Mouse (Mus musculus) thymus, adult 2 months (tissue): ENCODE measurements around the gene Ttll5.

Experiments
- CTCF ChIP-seq: fragments of 200-500 bp; IDR thresholded peaks from 2 replicates; pipeline ENCODE4 v1.5.1; 2012; ENCODE audit warnings: mild to moderate bottlenecking, control low read depth, low read length, moderate library complexity, borderline replicate concordance; ENCODE audit not compliant: control insufficient read depth, poor library complexity, insufficient read depth; ENCODE audit errors: extremely low read depth
- POLR2A ChIP-seq: fragments of 200-500 bp; IDR thresholded peaks from 2 replicates; pipeline ENCODE4 v1.6.1; 2012; ENCODE audit warnings: mild to moderate bottlenecking, low read length, control low read depth, moderate library complexity; ENCODE audit not compliant: control insufficient read depth, poor library complexity, insufficient read depth; ENCODE audit errors: extremely low read depth

DNA sequence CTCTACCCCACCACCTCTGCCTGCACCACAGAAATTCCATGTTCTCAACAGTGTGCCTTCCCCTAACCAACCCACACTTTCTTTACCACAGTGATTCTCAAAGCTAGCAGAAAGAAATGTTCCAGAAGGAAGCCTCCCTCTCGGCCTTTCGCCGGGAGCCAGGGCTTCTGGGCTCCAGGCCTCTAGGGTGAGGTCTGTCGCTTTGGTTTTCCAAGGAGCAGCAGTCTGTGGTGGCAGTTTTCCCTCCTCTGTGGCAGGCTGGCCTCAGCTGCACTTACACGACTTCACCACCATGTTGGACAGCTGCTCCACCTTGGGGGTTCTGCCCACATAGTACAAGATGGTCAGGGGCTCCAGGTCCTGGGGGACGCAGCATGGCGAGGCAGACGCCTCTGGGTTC, 233.1 kb downstream of the Ttll5 start:
- TF ChIP-seq CTCF, result no peak
- TF ChIP-seq POLR2A, result no peak
